Mouse (Mus musculus): ENCODE results near the gene Luc7l. TPM values are rescaled to one million over a fixed set of nuclear protein-coding genes. Genes with fewer than 3 reads are reported as not detected.
A peak's percentile ranks its signal among the peaks of the same experiment; 100 is the strongest.

The Luc7l gene
- total and polyA plus RNA-seq, 3 experiments = 58.4 to 59.2 TPM; not detected in 1

DNA sequence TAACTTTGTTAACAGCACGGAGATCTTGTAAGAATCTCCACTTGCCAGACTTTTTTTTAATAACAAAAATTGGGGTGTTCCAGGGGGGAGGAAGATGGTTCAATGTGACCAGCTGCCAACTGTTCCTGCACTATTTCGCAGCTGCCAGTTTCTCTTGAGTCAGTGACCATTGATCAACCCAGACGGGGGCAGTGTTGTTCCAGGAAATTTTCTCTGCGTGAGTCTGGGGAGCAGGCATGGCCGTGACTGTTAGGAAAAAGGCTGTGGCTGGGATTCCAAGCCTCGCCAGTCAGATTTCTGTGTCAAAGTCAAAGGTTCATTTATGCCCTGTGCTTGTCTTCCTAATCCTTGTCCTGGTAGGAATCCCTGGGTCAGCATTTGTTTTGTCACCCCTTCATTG is 61.6 kb downstream of the Luc7l start:
- Histone ChIP-seq H3K79me2 (ENCODE audit: control insufficient read depth, insufficient read depth, low read length, poor library complexity) (no peaks in the 10 kb centered on the region), H3K36me3 (ENCODE audit: control insufficient read depth in 1 of 2, insufficient read depth in 2 of 2, low read length in 2 of 2) (no peaks in the 10 kb centered on the region; a peak in 1 of 4 replicates), H3K27me3 (ENCODE audit: control insufficient read depth in 1 of 2, insufficient read depth in 2 of 2, low read length in 2 of 2) (no peaks in the 10 kb centered on the region; a peak in 1 of 4 replicates), H3K4me3 (ENCODE audit: control insufficient read depth in 1 of 2, insufficient read depth in 1 of 2, low read depth in 2 of 2, low read length in 2 of 2) (no peak overlapping the region), H3K27ac (ENCODE audit: control insufficient read depth, low read depth, low read length) (no peak overlapping the region), H3K4me1 (ENCODE audit: control insufficient read depth in 1 of 2, insufficient read depth in 2 of 2, low read length in 2 of 2) (peaks cover 5 to 9% of the 10 kb centered on the region in 2 experiments; a peak in 2 of 4 replicates), H3K9me3 (replicated peaks; ENCODE audit: insufficient read depth, low read length) (no peaks in the 10 kb centered on the region), H3K9ac (ENCODE audit: control insufficient read depth, low read depth, low read length, poor library complexity, severe bottlenecking) (no peak overlapping the region)
- DNase-seq (ENCODE audit: low read depth, low spot score) = peak; percentile 59
- TF ChIP-seq JUND (IDR thresholded peaks at IDR 0.05; ENCODE audit: low read depth, low read length) (no peak), TBP (IDR thresholded peaks at IDR 0.05; ENCODE audit: low read depth, low read length) (no peak), CTCF (IDR thresholded peaks at IDR 0.05 in 2 of 3, conservative IDR thresholded peaks at IDR 0.05 in 1 of 3; ENCODE audit: control insufficient read depth in 1 of 3, insufficient read depth in 1 of 3, low read depth in 2 of 3, low read length in 3 of 3, poor library complexity in 1 of 3, severe bottlenecking in 1 of 3) (peak; percentile 32 to 78 (median 52); a peak in 5 of 6 replicates), SMC3 (IDR thresholded peaks at IDR 0.05; ENCODE audit: low read depth, low read length) (peak; percentile 84), ZC3H11A (IDR thresholded peaks at IDR 0.05; ENCODE audit: low read depth, low read length) (peak; percentile 93), RAD21 (IDR thresholded peaks at IDR 0.05; ENCODE audit: low read depth, low read length) (peak; percentile 85), CHD2 (IDR thresholded peaks at IDR 0.05; ENCODE audit: low read length) (no peak), KAT2A (conservative IDR thresholded peaks at IDR 0.05; ENCODE audit: low read depth, low read length) (no peak), MYB (IDR thresholded peaks at IDR 0.05; ENCODE audit: low read depth, low read length) (no peak), NELFE (IDR thresholded peaks at IDR 0.05; ENCODE audit: low read depth, low read length) (no peak), EP300 (IDR thresholded peaks at IDR 0.05; ENCODE audit: low read depth in 1 of 2, low read length in 2 of 2) (no peak)

DNA sequence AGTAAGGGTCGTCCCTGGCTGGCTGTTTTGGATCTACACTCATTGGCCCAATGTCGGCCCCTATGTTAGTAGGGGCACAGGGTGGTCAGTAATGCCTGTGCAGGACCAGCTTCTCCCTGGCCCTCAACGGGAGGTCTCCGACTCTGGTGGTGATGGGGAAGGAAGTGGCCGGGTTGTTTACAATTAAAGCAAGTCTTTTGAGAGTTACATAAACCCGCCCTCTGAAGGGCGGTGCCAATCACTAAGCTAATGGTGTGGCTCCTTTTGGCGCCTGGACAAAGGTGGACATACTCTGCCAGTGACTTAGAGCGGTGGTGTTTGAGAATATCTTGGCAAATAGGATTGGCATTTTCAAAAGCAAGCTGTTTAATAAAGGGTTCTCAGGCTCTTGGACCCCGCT is 62.8 kb downstream of the Luc7l start:
- Histone ChIP-seq H3K79me2 (ENCODE audit: control insufficient read depth, insufficient read depth, low read length, poor library complexity) (no peaks in the 10 kb centered on the region), H3K4me3 (ENCODE audit: control insufficient read depth in 1 of 2, insufficient read depth in 1 of 2, low read depth in 2 of 2, low read length in 2 of 2) (no peak overlapping the region), H3K9ac (ENCODE audit: control insufficient read depth, low read depth, low read length, poor library complexity, severe bottlenecking) (no peak overlapping the region), H3K4me1 (ENCODE audit: control insufficient read depth in 1 of 2, insufficient read depth in 2 of 2, low read length in 2 of 2) (peaks cover 5 to 9% of the 10 kb centered on the region in 2 experiments; a peak in 2 of 4 replicates), H3K27me3 (ENCODE audit: control insufficient read depth in 1 of 2, insufficient read depth in 2 of 2, low read length in 2 of 2) (no peaks in the 10 kb centered on the region; a peak in 1 of 4 replicates), H3K9me3 (replicated peaks; ENCODE audit: insufficient read depth, low read length) (no peaks in the 10 kb centered on the region), H3K36me3 (ENCODE audit: control insufficient read depth in 1 of 2, insufficient read depth in 2 of 2, low read length in 2 of 2) (no peaks in the 10 kb centered on the region; a peak in 1 of 4 replicates), H3K27ac (ENCODE audit: control insufficient read depth, low read depth, low read length) (no peak overlapping the region)
- no peak for DNase-seq (ENCODE audit: low read depth, low spot score)
- TF ChIP-seq KAT2A (conservative IDR thresholded peaks at IDR 0.05; ENCODE audit: low read depth, low read length) (no peak), UBTF (IDR thresholded peaks at IDR 0.05; ENCODE audit: borderline replicate concordance, insufficient read depth, low read depth, low read length) (no peak), MEF2A (IDR thresholded peaks at IDR 0.05; ENCODE audit: extremely low read depth, insufficient replicate concordance, low read depth, low read length, poor library complexity, severe bottlenecking) (no peak)

DNA sequence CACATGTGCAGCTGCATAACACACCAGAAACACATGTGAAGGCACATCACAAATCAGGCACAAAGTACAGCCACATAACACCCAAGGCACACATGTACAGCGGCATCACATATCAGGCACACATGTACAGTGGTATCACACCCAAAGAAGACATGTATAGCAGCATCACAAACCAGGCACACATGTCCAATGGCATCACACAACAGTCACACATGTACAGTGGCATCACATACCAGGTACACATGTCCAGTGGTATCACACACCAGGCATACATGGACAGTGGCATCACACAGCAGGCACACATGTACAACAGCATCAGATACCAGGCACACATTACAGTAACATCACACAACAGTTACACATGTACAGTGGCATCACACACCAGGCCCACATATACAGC is 65.7 kb downstream of the Luc7l start:
- H3K27me3 ChIP-seq (ENCODE audit: control insufficient read depth in 1 of 2, insufficient read depth in 2 of 2, low read length in 2 of 2) = no peaks in the 10 kb centered on the region; a peak in 1 of 4 replicates
- no peak for TF ChIP-seq POLR2AphosphoS2 (IDR thresholded peaks at IDR 0.05; ENCODE audit: low read length)
- TF ChIP-seq ZNF384 (IDR thresholded peaks at IDR 0.05; ENCODE audit: low read depth, low read length) = no peak
- no peak for TF ChIP-seq MXI1 (IDR thresholded peaks at IDR 0.05; ENCODE audit: low read depth, low read length)
- TF ChIP-seq MAX (IDR thresholded peaks at IDR 0.05; ENCODE audit: low read length) = no peak
- no peak for TF ChIP-seq NRF1 (IDR thresholded peaks at IDR 0.05; ENCODE audit: insufficient read depth, low read depth, low read length, poor library complexity, severe bottlenecking)
- no peak for TF ChIP-seq TBP (IDR thresholded peaks at IDR 0.05; ENCODE audit: low read depth, low read length)
- TF ChIP-seq TCF12 (IDR thresholded peaks at IDR 0.05; ENCODE audit: low read depth, low read length) = no peak
- TF ChIP-seq JUND (IDR thresholded peaks at IDR 0.05; ENCODE audit: low read depth, low read length) = no peak
- no peak for TF ChIP-seq ELF1 (IDR thresholded peaks at IDR 0.05; ENCODE audit: low read depth, low read length)
- no peak for TF ChIP-seq CTCF (IDR thresholded peaks at IDR 0.05 in 2 of 3, conservative IDR thresholded peaks at IDR 0.05 in 1 of 3; ENCODE audit: control insufficient read depth in 1 of 3, insufficient read depth in 1 of 3, low read depth in 2 of 3, low read length in 3 of 3, poor library complexity in 1 of 3, severe bottlenecking in 1 of 3)
- TF ChIP-seq KAT2A (conservative IDR thresholded peaks at IDR 0.05; ENCODE audit: low read depth, low read length) = no peak
- TF ChIP-seq ZKSCAN1 (IDR thresholded peaks at IDR 0.05; ENCODE audit: low read depth, low read length) = no peak
- no peak for TF ChIP-seq MAFK (IDR thresholded peaks at IDR 0.05; ENCODE audit: borderline replicate concordance, low read depth, low read length)
- no peak for TF ChIP-seq GATA1 (IDR thresholded peaks at IDR 0.05; ENCODE audit: low read depth, low read length)
- no peak for TF ChIP-seq MYC (IDR thresholded peaks at IDR 0.05; ENCODE audit: low read depth, low read length)

More for the DNA sequence above, 65.7 kb downstream of the Luc7l start:
- no peak for DNase-seq (ENCODE audit: low read depth, low spot score)
- no peak overlapping the region for H3K27ac ChIP-seq (ENCODE audit: control insufficient read depth, low read depth, low read length)
- no peaks in the 10 kb centered on the region for H3K79me2 ChIP-seq (ENCODE audit: control insufficient read depth, insufficient read depth, low read length, poor library complexity)
- H3K4me1 ChIP-seq (ENCODE audit: control insufficient read depth in 1 of 2, insufficient read depth in 2 of 2, low read length in 2 of 2) = no peaks in the 10 kb centered on the region
- H3K4me3 ChIP-seq (ENCODE audit: control insufficient read depth in 1 of 2, insufficient read depth in 1 of 2, low read depth in 2 of 2, low read length in 2 of 2) = no peak overlapping the region
- H3K9ac ChIP-seq (ENCODE audit: control insufficient read depth, low read depth, low read length, poor library complexity, severe bottlenecking) = no peak overlapping the region
- H3K9me3 ChIP-seq (replicated peaks; ENCODE audit: insufficient read depth, low read length) = no peaks in the 10 kb centered on the region
- no peaks in the 10 kb centered on the region for H3K36me3 ChIP-seq (ENCODE audit: control insufficient read depth in 1 of 2, insufficient read depth in 2 of 2, low read length in 2 of 2)

All from MEL (cell line).